In genomic region chr6:137362216-137362615, GRCm38 (mm10) we compare ENCODE assay signal across 9 mouse cellular contexts.
DNase-seq lines count a peak whose midpoint lies in the region; ATAC-seq lines count a peak whose summit lies in the region.
"Had no signal": no experiment of that assay in that cellular context is flagged by ENCODE, and none has a peak within 500 bp of the region (broad histone marks: within the 10 kb centered on the region; RNA-seq: fewer than 3 reads in every experiment).

No protein-coding gene starts in this region.

- H3K27ac ChIP-seq in forebrain, embryonic 16.5 days (ENCODE audit: low read length), result no peak overlapping the region
- no peak overlapping the region for H3K27ac ChIP-seq in neural tube, embryonic 15.5 days (replicated peaks)
- H3K27ac ChIP-seq: heart, embryonic 15.5 days had no signal

- intact Hi-C loops in left cerebral cortex, postnatal 25 days (cut with DNase I), result no loop called here
- intact Hi-C loops in heart, postnatal 10 days (cut with DNase I), result no loop called here

- H3K4me1 ChIP-seq in forebrain, embryonic 16.5 days (replicated peaks; ENCODE audit: control insufficient read depth, insufficient read depth, low read length), result peaks cover 17% of the 10 kb centered on the region
- peaks cover 3% of the 10 kb centered on the region; the same call in 1 of the 2 replicates for H3K4me1 ChIP-seq in neural tube, embryonic 15.5 days

- H3K36me3 ChIP-seq in forebrain, embryonic 16.5 days (ENCODE audit: control insufficient read depth, insufficient read depth), result no peaks in the 10 kb centered on the region
- no peaks in the 10 kb centered on the region for H3K36me3 ChIP-seq in neural tube, embryonic 15.5 days
- H3K36me3 ChIP-seq: heart, embryonic 15.5 days had no signal

- 52% methylated on average over 8 of the region's 8 CpGs for WGBS in forebrain, embryonic 16.5 days
- 61% methylated on average over 8 of the region's 8 CpGs for WGBS in neural tube, embryonic 15.5 days

- no peak overlapping the region for H3K4me2 ChIP-seq in forebrain, embryonic 16.5 days (ENCODE audit: low read length)
- no peak overlapping the region for H3K4me2 ChIP-seq in neural tube, embryonic 15.5 days
- H3K4me2 ChIP-seq: heart, embryonic 15.5 days had no signal

- 0 out of 2 replicates have a peak, but pooled peaks cover 2% of the 10 kb centered on the region for H3K27me3 ChIP-seq in forebrain, embryonic 16.5 days (replicated peaks; ENCODE audit: control insufficient read depth, insufficient read depth, low read length)
- no peaks in the 10 kb centered on the region for H3K27me3 ChIP-seq in neural tube, embryonic 15.5 days (replicated peaks)
- H3K27me3 ChIP-seq: heart, embryonic 15.5 days had no signal

- peak; percentile 7 for DNase-seq in right cerebral cortex, adult 18-20 months
- DNase-seq in right cerebral cortex, postnatal 36 days (ENCODE audit: low spot score in 2 of 2), result no peak
- peak; percentile 17 to 40 for DNase-seq in left cerebral cortex, postnatal 25 days (ENCODE audit: low spot score in 2 of 2)
- no peak for DNase-seq in heart, postnatal 10 days
- no peak for DNase-seq in testis, postnatal 14 days (ENCODE audit: low spot score)

- H3K9ac ChIP-seq in forebrain, embryonic 16.5 days (replicated peaks; ENCODE audit: low read depth, low read length), result no peak overlapping the region
- no peak overlapping the region for H3K9ac ChIP-seq in neural tube, embryonic 15.5 days (replicated peaks)
- H3K9ac ChIP-seq: heart, embryonic 15.5 days had no signal

- H3K4me3 ChIP-seq in forebrain, embryonic 16.5 days (replicated peaks; ENCODE audit: low read length), result no peak overlapping the region
- H3K4me3 ChIP-seq in neural tube, embryonic 15.5 days (replicated peaks), result no peak overlapping the region
- H3K4me3 ChIP-seq: erythroblast, embryonic 14.5 days; heart, embryonic 15.5 days had no signal

- H3K9me3 ChIP-seq in forebrain, embryonic 16.5 days (ENCODE audit: control insufficient read depth, low read length), result no peaks in the 10 kb centered on the region
- H3K9me3 ChIP-seq in neural tube, embryonic 15.5 days (replicated peaks), result no peaks in the 10 kb centered on the region
- H3K9me3 ChIP-seq: heart, embryonic 15.5 days had no signal

- ATAC-seq in forebrain, embryonic 16.5 days, result peak; percentile 61
- ATAC-seq in neural tube, embryonic 15.5 days (ENCODE audit: low FRiP score), result 0 out of 2 replicates have a peak, but pooled peaks have one; percentile 52

Comparison
In these comparisons a context has a peak if more than half of its experiments do, and no peak if none do; other contexts are left out.
1. DNase-seq: peak in right cerebral cortex, adult 18-20 months (single experiment) and left cerebral cortex, postnatal 25 days (2 of 2); none in right cerebral cortex, postnatal 36 days (0 of 2), heart, postnatal 10 days (0 of 2) and testis, postnatal 14 days (single experiment).